ENCODE assay signal across 27 mouse cellular contexts in the genomic region with DNA sequence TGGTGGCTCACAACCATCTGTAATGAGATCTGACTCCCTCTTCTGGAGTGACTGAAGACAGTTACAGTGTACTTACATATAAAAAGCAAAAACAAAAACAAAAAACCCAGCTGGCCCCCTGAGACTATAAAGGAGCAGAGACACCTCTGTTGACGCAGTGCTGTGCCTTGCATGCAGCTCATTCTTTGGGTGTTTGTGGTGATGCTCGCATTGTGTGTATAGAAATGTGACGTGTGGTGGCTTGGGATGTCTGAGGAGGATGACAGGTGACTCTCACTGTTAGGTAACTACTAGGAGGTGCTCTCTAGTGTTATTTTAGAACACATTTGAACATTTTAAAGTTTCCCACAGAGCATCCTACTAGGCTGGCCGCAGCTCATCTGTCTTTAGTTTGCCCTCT. TPM values are rescaled to one million over a fixed set of nuclear protein-coding genes. Genes with fewer than 3 reads are reported as not detected.
A peak's percentile ranks its signal among the peaks of the same experiment; 100 is the strongest.
DNase-seq lines count a peak whose midpoint lies in the region; ATAC-seq and TF ChIP-seq lines count a peak whose summit lies in the region.
"Had no signal": no experiment of that assay in that cellular context is flagged by ENCODE, and none has a peak within 500 bp of the region (broad histone marks: within the 10 kb centered on the region; RNA-seq: fewer than 3 reads in every experiment).

No protein-coding gene starts in this region.

- no peaks in the 10 kb centered on the region for H3K27me3 ChIP-seq in intestine, postnatal 0 days (replicated peaks; ENCODE audit: control insufficient read depth, insufficient read depth, low read length)
- H3K27me3 ChIP-seq in intestine, embryonic 15.5 days (replicated peaks) = no peaks in the 10 kb centered on the region
- H3K27me3 ChIP-seq in megakaryocyte, embryonic 14.5 days (replicated peaks) = no peaks in the 10 kb centered on the region
- H3K27me3 ChIP-seq: CH12.LX; stomach, embryonic 15.5 days had no signal

- no peak for ATAC-seq in intestine, postnatal 0 days
- ATAC-seq in intestine, embryonic 15.5 days = no peak
- no peak for ATAC-seq in megakaryocyte, adult 5-6 weeks (ENCODE audit: poor library complexity, severe bottlenecking)
- ATAC-seq in megakaryocyte-erythroid progenitor cell, adult 5-6 weeks (replicated peaks; ENCODE audit: low FRiP score, low TSS enrichment, poor library complexity, severe bottlenecking) = no peak
- ATAC-seq: forebrain, embryonic 13.5 days had no signal

- H3K4me1 ChIP-seq in intestine, postnatal 0 days (replicated peaks; ENCODE audit: control insufficient read depth, insufficient read depth, low read length) = no peaks in the 10 kb centered on the region
- peaks cover 34% of the 10 kb centered on the region for H3K4me1 ChIP-seq in intestine, embryonic 15.5 days (replicated peaks)
- H3K4me1 ChIP-seq in megakaryocyte, embryonic 14.5 days = peaks cover 87% of the 10 kb centered on the region

- peak; percentile 80 for DNase-seq in T-cell, adult 2 months (ENCODE audit: low spot score)
- no peak for DNase-seq in lung, postnatal 10 days
- DNase-seq: adrenal gland, postnatal 14 days; cerebellum, adult 18-20 months; cerebellum, postnatal 36 days; gastrocnemius, postnatal 10 days; heart, postnatal 14 days; kidney, adult 8-10 months; kidney, postnatal 14 days; lung, postnatal 4 days had no signal

- 0 out of 2 replicates have a peak overlapping the region, but pooled peaks have one; percentile 13 for H3K4me2 ChIP-seq in intestine, postnatal 0 days (replicated peaks; ENCODE audit: low read depth)
- no peak overlapping the region for H3K4me2 ChIP-seq in intestine, embryonic 15.5 days (replicated peaks)
- H3K4me2 ChIP-seq: forebrain, embryonic 13.5 days; limb, embryonic 12.5 days; midbrain, embryonic 12.5 days had no signal

- no peak overlapping the region for H3K9ac ChIP-seq in intestine, postnatal 0 days (ENCODE audit: low read depth, low read length)
- H3K9ac ChIP-seq in intestine, embryonic 15.5 days = no peak overlapping the region
- H3K9ac ChIP-seq: forebrain, embryonic 13.5 days; hindbrain, embryonic 15.5 days; limb, embryonic 12.5 days; midbrain, embryonic 12.5 days; stomach, embryonic 15.5 days had no signal

- H3K27ac ChIP-seq in intestine, postnatal 0 days (ENCODE audit: low read depth, low read length) = no peak overlapping the region
- no peak overlapping the region for H3K27ac ChIP-seq in intestine, embryonic 15.5 days
- H3K27ac ChIP-seq: forebrain, embryonic 13.5 days; hindbrain, embryonic 10.5 days; hindbrain, embryonic 15.5 days; left cerebral cortex, adult 2 months; limb, embryonic 12.5 days; midbrain, embryonic 12.5 days; stomach, embryonic 15.5 days had no signal

- H3K4me3 ChIP-seq in intestine, postnatal 0 days (ENCODE audit: low read depth, low read length) = no peak overlapping the region
- no peak overlapping the region for H3K4me3 ChIP-seq in intestine, embryonic 15.5 days (replicated peaks)
- H3K4me3 ChIP-seq in megakaryocyte, embryonic 14.5 days (replicated peaks) = peak overlapping the region; percentile 87
- H3K4me3 ChIP-seq: forebrain, embryonic 13.5 days; hindbrain, embryonic 10.5 days; hindbrain, embryonic 15.5 days; left cerebral cortex, adult 2 months; limb, embryonic 12.5 days; midbrain, embryonic 12.5 days; stomach, embryonic 15.5 days had no signal

- TF ChIP-seq CTCF in intestine, postnatal 0 days (IDR thresholded peaks at IDR 0.05; ENCODE audit: low read depth) = no peak

- H3K36me3 ChIP-seq in intestine, postnatal 0 days (ENCODE audit: control insufficient read depth, insufficient read depth) = no peaks in the 10 kb centered on the region
- H3K36me3 ChIP-seq in intestine, embryonic 15.5 days = no peaks in the 10 kb centered on the region
- H3K36me3 ChIP-seq in megakaryocyte, embryonic 14.5 days (replicated peaks; ENCODE audit: low read length) = peaks cover 52% of the 10 kb centered on the region
- H3K36me3 ChIP-seq: hindbrain, embryonic 10.5 days; hindbrain, embryonic 15.5 days; limb, embryonic 12.5 days; midbrain, embryonic 12.5 days; stomach, embryonic 15.5 days had no signal

- H3K9me3 ChIP-seq in intestine, postnatal 0 days (ENCODE audit: control insufficient read depth) = no peaks in the 10 kb centered on the region
- no peaks in the 10 kb centered on the region for H3K9me3 ChIP-seq in intestine, embryonic 15.5 days
- no peaks in the 10 kb centered on the region for H3K9me3 ChIP-seq in megakaryocyte, embryonic 14.5 days
- H3K9me3 ChIP-seq: forebrain, embryonic 13.5 days; G1E; hindbrain, embryonic 10.5 days; hindbrain, embryonic 15.5 days; limb, embryonic 12.5 days; midbrain, embryonic 12.5 days; stomach, embryonic 15.5 days had no signal

- 93% methylated on average over 4 of the region's 4 CpGs for WGBS in intestine, postnatal 0 days
- 90% methylated on average over 4 of the region's 4 CpGs for WGBS in intestine, embryonic 15.5 days

RNA-seq across cellular contexts. Expression of a gene that starts 2.5 kb away (rescaled TPM):
- 2.6 and 2.7 TPM in 2 replicates for polyA plus RNA-seq in intestine, postnatal 0 days (2015; fragmentation: Nextera tagmentation; extraction: Ambion mirVana)
- 3.6 and 4.3 TPM in 2 replicates for polyA plus RNA-seq in intestine, embryonic 15.5 days (2015; fragmentation: Nextera tagmentation; extraction: Ambion mirVana)
- 21.6 and 28.3 TPM in 2 replicates for polyA plus RNA-seq in megakaryocyte, embryonic 14.5 days (2012; ENCODE audit: insufficient read depth, low replicate concordance)
- total RNA-seq in megakaryocyte, adult 5-6 weeks (2015) = 88.8 and 98.5 TPM in 2 replicates
- 115 and 125 TPM in 2 replicates for total RNA-seq in megakaryocyte, adult 5-6 weeks (2017)
- total RNA-seq in megakaryocyte-erythroid progenitor cell, adult 5-6 weeks (2014; fragmentation: Nextera tagmentation) = 11.3 and 16.1 TPM in 2 replicates
- total RNA-seq in megakaryocyte-erythroid progenitor cell, adult 5-6 weeks (2017) = 8.7 and 11.2 TPM in 2 replicates

RNA-seq across cellular contexts. Expression of a gene that starts 3.8 kb away (rescaled TPM):
- 0.21 and 0.58 TPM in 2 replicates for polyA plus RNA-seq in intestine, postnatal 0 days (2015; fragmentation: Nextera tagmentation; extraction: Ambion mirVana)
- 0.35 and 0.64 TPM in 2 replicates for polyA plus RNA-seq in intestine, embryonic 15.5 days (2015; fragmentation: Nextera tagmentation; extraction: Ambion mirVana)
- 0.38 TPM in 1 of 2 replicates, not detected in the other for polyA plus RNA-seq in megakaryocyte, embryonic 14.5 days (2012; ENCODE audit: insufficient read depth, low replicate concordance)
- 0.20 and 2.2 TPM in 2 replicates for total RNA-seq in megakaryocyte, adult 5-6 weeks (2015)
- total RNA-seq in megakaryocyte, adult 5-6 weeks (2017) = 1.6 and 2.0 TPM in 2 replicates
- not detected in 2 replicates for total RNA-seq in megakaryocyte-erythroid progenitor cell, adult 5-6 weeks (2014; fragmentation: Nextera tagmentation)
- not detected in 2 replicates for total RNA-seq in megakaryocyte-erythroid progenitor cell, adult 5-6 weeks (2017)
- total RNA-seq: adrenal gland, postnatal 14 days; granulocyte monocyte progenitor cell, adult 5-6 weeks; midbrain, postnatal 0 days had no signal
- polyA plus RNA-seq: G1E; hindbrain, embryonic 10.5 days; midbrain, postnatal 0 days; neural tube, embryonic 14.5 days had no signal
